Mouse (Mus musculus): Measurements from ENCODE around the gene Auts2. TPM values are rescaled to one million over a fixed set of nuclear protein-coding genes. Genes with fewer than 3 reads are reported as not detected.

Gene Auts2
- polyA plus RNA-seq, 1 experiment from 2014 or later, result 1.0 TPM

DNA sequence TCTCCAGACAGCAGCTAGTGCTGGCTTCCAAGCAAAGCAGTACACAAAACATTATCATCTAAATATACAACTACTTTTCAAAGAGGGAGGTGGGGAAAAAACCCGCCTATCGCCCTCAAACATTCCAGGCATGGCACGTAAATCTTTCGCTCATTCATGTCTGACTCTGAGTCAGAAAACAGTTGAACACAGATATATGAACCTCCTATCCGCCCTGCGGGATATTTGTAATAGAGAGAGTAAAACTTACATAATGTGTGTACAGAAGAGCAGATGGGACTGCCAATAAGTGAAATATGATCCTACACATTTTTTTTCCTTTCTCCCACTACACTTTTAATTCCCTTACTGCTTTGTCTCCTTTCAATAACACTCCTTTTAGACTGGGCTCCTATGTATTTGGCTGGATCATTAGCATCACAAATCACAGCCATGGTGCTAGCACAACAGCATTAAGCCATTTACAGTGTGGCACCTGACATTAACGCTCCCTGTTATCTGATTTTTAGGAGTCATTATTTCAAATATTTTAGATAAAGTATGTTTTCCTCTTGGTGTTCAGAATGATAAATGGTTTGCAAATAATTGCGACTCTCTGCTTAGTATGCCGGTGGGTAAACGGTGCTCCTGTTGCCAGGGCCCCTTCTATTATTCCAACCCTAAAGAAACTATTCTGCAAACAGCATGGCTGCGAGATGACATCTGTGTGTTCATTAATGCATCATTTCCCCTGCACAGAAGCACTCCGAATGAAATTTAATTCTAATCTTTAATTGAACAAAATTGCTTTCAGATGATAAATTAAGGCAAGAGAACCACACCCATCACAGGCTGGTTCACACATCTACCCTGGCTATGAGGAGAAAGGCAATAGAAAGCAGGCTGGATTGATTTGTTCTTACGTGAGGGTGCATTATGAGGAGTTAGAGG is 252.3 kb downstream of the Auts2 start:
- Histone ChIP-seq H3K9ac (replicated peaks) (no peak overlapping the region), H3K27ac (ENCODE audit: low read depth) (no peak overlapping the region), H3K4me3 (ENCODE audit: low read depth, low read length) (no peak overlapping the region), H3K4me2 (ENCODE audit: low read depth, low read length) (no peak overlapping the region), H3K4me1 (ENCODE audit: insufficient read depth) (no peaks in the 10 kb centered on the region), H3K9me3 (ENCODE audit: low read length) (no peaks in the 10 kb centered on the region), H3K36me3 (replicated peaks; ENCODE audit: insufficient read depth, low read length) (no peaks in the 10 kb centered on the region), H3K27me3 (ENCODE audit: insufficient read depth, low read length) (no peaks in the 10 kb centered on the region)
- DNase-seq (no peak), ATAC-seq (no peak)
- no peak for TF ChIP-seq CTCF (IDR thresholded peaks at IDR 0.05; ENCODE audit: low read depth)
- 75% methylated on average over 13 of the region's 13 CpGs for WGBS (ENCODE audit: insufficient replicate concordance)

DNA sequence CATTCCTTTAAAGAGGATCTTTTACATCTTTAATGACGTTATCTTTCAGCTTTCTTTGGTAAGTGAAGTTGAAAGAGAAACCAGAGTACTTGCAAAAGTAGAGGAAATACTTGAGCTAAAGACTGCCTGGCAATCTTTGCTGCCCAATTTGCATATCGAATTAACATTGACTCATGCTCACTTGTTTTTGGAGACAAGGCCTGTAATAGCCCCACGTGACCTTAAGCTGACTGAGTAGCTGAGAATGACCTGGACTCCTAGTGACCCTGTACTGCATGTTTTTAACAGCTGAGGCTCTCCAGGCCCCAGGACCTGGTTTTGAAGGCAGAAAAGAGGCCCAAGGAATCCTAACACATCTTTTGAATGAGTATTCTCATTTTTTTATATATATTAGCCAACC is 259.4 kb downstream of the Auts2 start:
- Histone ChIP-seq H3K27ac (ENCODE audit: low read depth) (no peak overlapping the region), H3K4me3 (ENCODE audit: low read depth, low read length) (no peak overlapping the region), H3K4me2 (ENCODE audit: low read depth, low read length) (no peak overlapping the region), H3K36me3 (replicated peaks; ENCODE audit: insufficient read depth, low read length) (no peaks in the 10 kb centered on the region), H3K4me1 (ENCODE audit: insufficient read depth) (no peaks in the 10 kb centered on the region), H3K27me3 (ENCODE audit: insufficient read depth, low read length) (no peaks in the 10 kb centered on the region), H3K9ac (replicated peaks) (no peak overlapping the region), H3K9me3 (ENCODE audit: low read length) (no peaks in the 10 kb centered on the region)
- DNase-seq (no peak), ATAC-seq (no peak)
- no peak for TF ChIP-seq CTCF (IDR thresholded peaks at IDR 0.05; ENCODE audit: low read depth)
- TF ChIP-seq EP300 (IDR thresholded peaks at IDR 0.05; ENCODE audit: low read depth), result no peak
- WGBS (ENCODE audit: insufficient replicate concordance), result 72% methylated on average over 3 of the region's 3 CpGs

DNA sequence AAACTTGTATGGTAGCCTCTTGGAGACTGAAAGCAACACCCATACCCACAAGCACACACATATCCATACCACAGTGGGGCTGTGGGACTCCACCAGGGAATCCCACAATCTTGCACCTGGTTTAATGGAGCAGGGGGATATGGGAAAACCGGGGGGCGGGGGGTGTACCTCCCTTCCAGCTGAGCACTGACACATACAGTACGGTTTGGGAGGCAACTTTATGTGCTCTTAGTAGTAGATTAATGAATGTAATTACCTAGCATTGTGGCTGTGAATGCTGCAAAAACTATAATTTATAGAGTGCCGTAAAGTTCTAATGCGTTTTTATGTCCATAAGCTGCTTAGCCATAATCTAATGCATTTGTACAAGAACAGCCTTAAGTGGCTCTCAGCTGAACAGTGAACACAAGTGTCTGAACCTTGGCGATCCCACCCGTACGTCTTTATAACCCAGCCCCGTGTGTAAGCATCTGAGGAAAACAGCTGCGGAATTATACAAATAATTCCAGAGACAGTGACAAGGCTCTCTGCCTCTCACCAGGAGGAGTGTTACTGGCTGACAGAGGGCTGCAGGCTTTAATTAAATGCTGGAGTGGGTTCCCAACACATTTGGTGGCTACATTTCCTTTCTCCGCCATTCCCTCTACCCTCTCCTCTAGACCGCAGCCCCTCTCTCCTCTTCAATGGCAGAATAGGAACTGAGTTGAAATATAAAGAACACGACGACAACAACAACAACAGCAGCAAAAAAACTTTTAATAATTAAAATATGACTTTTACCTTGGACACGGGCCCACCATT is 268.8 kb downstream of the Auts2 start:
- Histone ChIP-seq H3K27me3 (ENCODE audit: insufficient read depth, low read length) (no peaks in the 10 kb centered on the region), H3K9ac (replicated peaks) (no peak overlapping the region), H3K4me3 (ENCODE audit: low read depth, low read length) (no peak overlapping the region), H3K36me3 (replicated peaks; ENCODE audit: insufficient read depth, low read length) (no peaks in the 10 kb centered on the region), H3K9me3 (ENCODE audit: low read length) (no peaks in the 10 kb centered on the region), H3K27ac (ENCODE audit: low read depth) (no peak overlapping the region), H3K4me1 (ENCODE audit: insufficient read depth) (no peaks in the 10 kb centered on the region), H3K4me2 (ENCODE audit: low read depth, low read length) (no peak overlapping the region)
- DNase-seq (no peak), ATAC-seq (no peak)
- TF ChIP-seq EP300 (IDR thresholded peaks at IDR 0.05; ENCODE audit: low read depth), result no peak
- 80% methylated on average over 15 of the region's 15 CpGs for WGBS (ENCODE audit: insufficient replicate concordance)

DNA sequence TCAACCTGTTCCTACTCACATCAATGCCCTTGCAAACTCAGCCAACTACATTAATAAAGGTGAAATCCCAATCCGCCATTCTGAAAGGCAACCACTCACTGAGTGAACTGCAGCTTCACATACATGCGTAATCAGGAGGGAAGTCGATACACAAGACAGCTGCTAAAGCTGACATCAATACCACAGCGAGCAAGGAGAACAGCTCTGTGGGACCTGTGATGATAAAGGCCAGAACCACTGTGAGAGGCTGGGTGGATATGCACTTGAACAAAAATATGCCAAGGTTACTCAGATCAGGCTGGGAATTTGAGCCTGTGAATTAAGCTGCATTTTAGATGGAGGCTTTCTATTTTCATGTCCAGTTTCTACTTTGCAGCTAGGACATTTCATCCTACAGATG is 271.0 kb downstream of the Auts2 start:
- TF ChIP-seq CTCF (IDR thresholded peaks at IDR 0.05; ENCODE audit: low read depth), result no peak
- no peak for TF ChIP-seq EP300 (IDR thresholded peaks at IDR 0.05; ENCODE audit: low read depth)
- no peaks in the 10 kb centered on the region for H3K9me3 ChIP-seq (ENCODE audit: low read length)
- no peak overlapping the region for H3K4me3 ChIP-seq (ENCODE audit: low read depth, low read length)
- ATAC-seq (no peak), DNase-seq (no peak)
- 62% methylated on average over 4 of the region's 4 CpGs for WGBS (ENCODE audit: insufficient replicate concordance)
- H3K4me1 ChIP-seq (ENCODE audit: insufficient read depth), result no peaks in the 10 kb centered on the region
- no peaks in the 10 kb centered on the region for H3K27me3 ChIP-seq (ENCODE audit: insufficient read depth, low read length)
- no peak overlapping the region for H3K27ac ChIP-seq (ENCODE audit: low read depth)
- no peak overlapping the region for H3K4me2 ChIP-seq (ENCODE audit: low read depth, low read length)
- H3K9ac ChIP-seq (replicated peaks), result no peak overlapping the region
- H3K36me3 ChIP-seq (replicated peaks; ENCODE audit: insufficient read depth, low read length), result no peaks in the 10 kb centered on the region

DNA sequence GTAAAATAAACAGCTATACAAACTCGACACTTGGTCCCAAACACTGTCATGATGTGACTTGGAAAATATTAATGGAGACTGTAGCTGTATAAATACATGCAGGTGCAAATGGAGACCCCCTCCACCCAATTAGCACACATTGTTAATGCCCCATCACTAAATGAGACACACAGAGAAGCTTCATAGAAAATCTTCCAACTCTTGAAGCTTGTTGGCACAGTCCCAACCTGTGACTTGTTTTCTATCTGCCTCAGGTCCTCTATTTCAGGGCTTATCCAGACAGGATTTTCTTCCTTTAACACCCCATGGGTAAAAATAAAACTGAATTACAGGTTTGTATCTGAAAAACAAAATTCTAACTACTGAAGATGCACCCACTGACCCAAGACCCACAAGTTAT is 272.2 kb downstream of the Auts2 start:
- H3K4me3 ChIP-seq (ENCODE audit: low read depth, low read length), result no peak overlapping the region
- WGBS (ENCODE audit: insufficient replicate concordance), result 51% methylated on average over 1 of the region's 1 CpGs
- no peak overlapping the region for H3K27ac ChIP-seq (ENCODE audit: low read depth)
- TF ChIP-seq CTCF (IDR thresholded peaks at IDR 0.05; ENCODE audit: low read depth) (no peak), EP300 (IDR thresholded peaks at IDR 0.05; ENCODE audit: low read depth) (no peak)
- no peak overlapping the region for H3K4me2 ChIP-seq (ENCODE audit: low read depth, low read length)
- H3K9me3 ChIP-seq (ENCODE audit: low read length), result no peaks in the 10 kb centered on the region
- ATAC-seq (no peak), DNase-seq (no peak)
- H3K36me3 ChIP-seq (replicated peaks; ENCODE audit: insufficient read depth, low read length), result no peaks in the 10 kb centered on the region
- no peaks in the 10 kb centered on the region for H3K4me1 ChIP-seq (ENCODE audit: insufficient read depth)
- no peak overlapping the region for H3K9ac ChIP-seq (replicated peaks)
- no peaks in the 10 kb centered on the region for H3K27me3 ChIP-seq (ENCODE audit: insufficient read depth, low read length)

DNA sequence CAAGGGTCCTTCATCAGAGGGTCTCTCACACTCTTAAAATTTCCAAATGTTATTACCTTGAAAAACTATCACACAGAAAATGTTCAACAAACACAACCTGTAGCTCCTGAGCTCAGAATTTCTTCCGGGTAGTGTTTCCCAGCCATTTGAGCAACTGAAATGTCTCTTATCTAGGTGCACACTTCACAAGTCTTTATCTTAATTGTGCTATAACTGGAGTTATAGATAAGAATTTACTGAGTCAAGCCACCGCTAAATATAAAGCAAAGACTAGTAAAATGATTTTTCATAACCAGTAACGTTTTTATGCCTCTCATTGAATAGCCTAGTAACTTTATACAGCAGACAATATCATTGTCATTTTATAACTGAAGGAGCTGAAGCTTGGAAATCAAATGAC is 273.1 kb downstream of the Auts2 start:
- no peak overlapping the region for H3K27ac ChIP-seq (ENCODE audit: low read depth)
- WGBS (ENCODE audit: insufficient replicate concordance), result 53% methylated on average over 3 of the region's 3 CpGs
- DNase-seq (no peak), ATAC-seq (no peak)
- H3K4me1 ChIP-seq (ENCODE audit: insufficient read depth), result no peaks in the 10 kb centered on the region
- H3K9me3 ChIP-seq (ENCODE audit: low read length), result no peaks in the 10 kb centered on the region
- H3K4me3 ChIP-seq (ENCODE audit: low read depth, low read length), result no peak overlapping the region
- no peak overlapping the region for H3K4me2 ChIP-seq (ENCODE audit: low read depth, low read length)
- TF ChIP-seq CTCF (IDR thresholded peaks at IDR 0.05; ENCODE audit: low read depth) (no peak), EP300 (IDR thresholded peaks at IDR 0.05; ENCODE audit: low read depth) (peak; percentile 36; the same call in 1 of the 2 replicates)
- no peaks in the 10 kb centered on the region for H3K27me3 ChIP-seq (ENCODE audit: insufficient read depth, low read length)
- no peaks in the 10 kb centered on the region for H3K36me3 ChIP-seq (replicated peaks; ENCODE audit: insufficient read depth, low read length)
- no peak overlapping the region for H3K9ac ChIP-seq (replicated peaks)
